ENCODE assay signal across 10 mouse cellular contexts in the genomic region with DNA sequence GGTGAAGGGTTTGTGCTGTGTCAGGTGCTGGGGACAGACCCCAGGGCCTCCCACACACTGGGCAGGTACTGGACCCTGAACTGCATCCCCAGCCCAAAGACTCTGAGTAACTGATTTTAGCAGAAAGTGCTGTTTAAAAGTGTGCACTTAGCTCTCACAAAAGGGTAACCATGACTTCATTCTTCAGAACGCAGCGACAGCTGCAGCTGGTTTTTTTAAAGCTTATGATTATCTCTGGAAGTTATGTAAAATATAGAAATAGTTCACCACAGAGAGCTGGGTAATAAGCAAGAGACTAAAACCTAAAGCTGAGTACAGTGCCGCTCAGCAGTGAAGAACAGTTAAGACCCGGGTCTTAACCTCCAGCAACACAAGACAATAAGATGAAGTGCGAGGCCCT. TPM values are rescaled to one million over a fixed set of nuclear protein-coding genes. Genes with fewer than 3 reads are reported as not detected.
DNase-seq lines count a peak whose midpoint lies in the region; TF ChIP-seq lines count a peak whose summit lies in the region.
"Had no signal": no experiment of that assay in that cellular context is flagged by ENCODE, and none has a peak within 500 bp of the region (broad histone marks: within the 10 kb centered on the region; RNA-seq: fewer than 3 reads in every experiment).

No protein-coding gene starts in this region.

- peak; percentile 21 to 70 for DNase-seq in frontal cortex, postnatal 36 days (ENCODE audit: low spot score in 2 of 2)
- no peak for DNase-seq in frontal cortex, postnatal 25 days (ENCODE audit: low spot score in 2 of 2)
- DNase-seq in layer of hippocampus, adult 2 months (ENCODE audit: low spot score in 2 of 2), result peak in 1 of 2 experiments; percentile 31
- no peak for DNase-seq in layer of hippocampus, postnatal 14 days (ENCODE audit: low spot score in 2 of 2)
- DNase-seq in right cerebral cortex, adult 2 months (ENCODE audit: low spot score in 2 of 2), result peak; percentile 37 to 63
- no peak for DNase-seq in right cerebral cortex, postnatal 14 days
- DNase-seq in telencephalon, adult 2 months (ENCODE audit: low read depth, low spot score), result peak; percentile 74
- no peak for DNase-seq in cerebellum, postnatal 10 days

- H3K4me3 ChIP-seq in layer of hippocampus, adult 2 months, result no peak overlapping the region
- H3K4me3 ChIP-seq: hindbrain, embryonic 13.5 days; lung, embryonic 15.5 days had no signal

- no peak for TF ChIP-seq CTCF in layer of hippocampus, adult 2 months (conservative IDR thresholded peaks at IDR 0.05)

- H3K27ac ChIP-seq in layer of hippocampus, adult 2 months, result peak overlapping the region; percentile 85
- H3K27ac ChIP-seq: hindbrain, embryonic 13.5 days; lung, embryonic 15.5 days had no signal

RNA-seq across cellular contexts. Expression of gene Spen, which starts 37.3 kb away (rescaled TPM):
- total RNA-seq in layer of hippocampus, adult 2 months (2021), result 10 to 100 TPM; 56.0 to 68.1 TPM
- 10 to 100 TPM; 59.3 to 60.0 TPM for total RNA-seq in layer of hippocampus, postnatal 14 days (2021)

RNA-seq across cellular contexts. Expression of gene Zbtb17, which starts 56.6 kb away (rescaled TPM):
- total RNA-seq in layer of hippocampus, adult 2 months (2021), result 10 to 100 TPM; 33.8 to 34.6 TPM
- 10 to 100 TPM; 29.3 to 29.8 TPM for total RNA-seq in layer of hippocampus, postnatal 14 days (2021)

Comparison
In these comparisons a context has a peak if more than half of its experiments do, and no peak if none do; other contexts are left out.
1. DNase-seq: peak in frontal cortex, postnatal 36 days (2 of 2), right cerebral cortex, adult 2 months (2 of 2) and telencephalon, adult 2 months (single experiment); none in frontal cortex, postnatal 25 days (0 of 2), layer of hippocampus, postnatal 14 days (0 of 2), right cerebral cortex, postnatal 14 days (single experiment) and cerebellum, postnatal 10 days (0 of 2).